Mouse (Mus musculus) intestine, embryonic 16.5 days (tissue): ENCODE results near the gene Haus2. TPM values are rescaled to one million over a fixed set of nuclear protein-coding genes. Genes with fewer than 3 reads are reported as not detected.

Experiments
- ATAC-seq: fragments of 200-750 bp; cut with Nextera tagmentation; 2 replicates; pipeline ENCODE4 v1.8.0; 2017; ENCODE audit warnings: moderate TSS enrichment, moderate library complexity
- H3K27ac ChIP-seq: fragments of 300-500 bp; sonication (generic); 2 replicates; pipeline ENCODE4 v1.5.1; 2014; ENCODE audit warnings: mild to moderate bottlenecking, low read length
- H3K27me3 ChIP-seq: fragments of 300-500 bp; sonication (generic); replicated peaks from 2 replicates; pipeline ENCODE4 v1.6.1; 2014; ENCODE audit warnings: low read length, control low read depth, mixed read lengths; ENCODE audit not compliant: control insufficient read depth, insufficient read depth
- H3K36me3 ChIP-seq: fragments of 300-500 bp; sonication (generic); 2 replicates; pipeline ENCODE4 v1.6.1; 2014; ENCODE audit warnings: low read length, control low read depth; ENCODE audit not compliant: control insufficient read depth, insufficient read depth
- H3K4me1 ChIP-seq: fragments of 300-500 bp; sonication (generic); 2 replicates; pipeline ENCODE4 v1.6.1; 2014; ENCODE audit warnings: low read length, control low read depth, mixed read lengths; ENCODE audit not compliant: control insufficient read depth, insufficient read depth
- H3K4me2 ChIP-seq: fragments of 300-500 bp; sonication (generic); 2 replicates; pipeline ENCODE4 v1.6.1; 2014; ENCODE audit warnings: low read depth, low read length, control low read depth
- H3K4me3 ChIP-seq: fragments of 300-500 bp; sonication (generic); 2 replicates; pipeline ENCODE4 v1.5.1; 2014; ENCODE audit warnings: mild to moderate bottlenecking, low read length
- H3K9ac ChIP-seq: fragments of 300-500 bp; sonication (generic); 2 replicates; pipeline ENCODE4 v1.6.1; 2014; ENCODE audit warnings: low read depth, low read length
- H3K9me3 ChIP-seq: fragments of 300-500 bp; sonication (generic); 2 replicates; pipeline ENCODE4 v1.6.1; 2016; ENCODE audit warnings: low read length, control low read depth; ENCODE audit not compliant: control insufficient read depth
- WGBS: fragments of 180-500 bp; shearing (Covaris S2); extraction: QIAGEN DNeasy Blood & Tissue Kit; methylation state at CpG from one replicate; pipeline ENCODE4 v1.1.7; 2014; 5-methylcytosine and 5-hydroxymethylcytosine counted together
- polyA plus RNA-seq: library from polyadenylated mRNA; unstranded; fragments of >200 nt; fragmentation: Nextera tagmentation; extraction: Ambion mirVana; gene quantifications from 2 replicates; pipeline ENCODE4 v1.2.1, GENCODE M21; 2015

The Haus2 gene
- polyA plus RNA-seq, 1 experiment from 2014 or later: 20.6 TPM

GRCm38 (mm10) chr2:120631521-120631920 is 22.3 kb downstream of the Haus2 start:
- 72% methylated on average over 2 of the region's 2 CpGs for WGBS
- no peak overlapping the region for H3K4me2 ChIP-seq
- H3K27ac ChIP-seq: no peak overlapping the region
- ATAC-seq: no peak
- no peaks in the 10 kb centered on the region; the same call in none of the 2 replicates for H3K4me1 ChIP-seq
- H3K4me3 ChIP-seq: no peak overlapping the region
- H3K9me3 ChIP-seq: no peaks in the 10 kb centered on the region
- peaks cover 6% of the 10 kb centered on the region; the same call in 1 of the 2 replicates for H3K36me3 ChIP-seq
- no peak overlapping the region for H3K9ac ChIP-seq
- no peaks in the 10 kb centered on the region for H3K27me3 ChIP-seq

GRCm38 (mm10) chr2:120631957-120632356 is 22.8 kb downstream of the Haus2 start:
- WGBS: 66% methylated on average over 4 of the region's 4 CpGs

GRCm38 (mm10) chr2:120640835-120641234 is 31.7 kb downstream of the Haus2 start:
- Histone ChIP-seq H3K9me3 (no peaks in the 10 kb centered on the region), H3K4me3 (no peak overlapping the region), H3K9ac (no peak overlapping the region), H3K27ac (no peak overlapping the region), H3K4me2 (no peak overlapping the region), H3K4me1 (no peaks in the 10 kb centered on the region), H3K36me3 (no peaks in the 10 kb centered on the region), H3K27me3 (no peaks in the 10 kb centered on the region)
- ATAC-seq: no peak
- 85% methylated on average over 8 of the region's 8 CpGs for WGBS

More at GRCm38 (mm10) chr2:120631957-120632356, 22.8 kb downstream of the Haus2 start:
- Histone ChIP-seq H3K36me3 (peaks cover 6% of the 10 kb centered on the region; the same call in 1 of the 2 replicates), H3K4me2 (no peak overlapping the region), H3K27ac (no peak overlapping the region), H3K9ac (no peak overlapping the region), H3K27me3 (no peaks in the 10 kb centered on the region), H3K4me3 (no peak overlapping the region), H3K4me1 (no peaks in the 10 kb centered on the region; the same call in none of the 2 replicates), H3K9me3 (no peaks in the 10 kb centered on the region)
- ATAC-seq: no peak

GRCm38 (mm10) chr2:120643836-120644235 is 34.7 kb downstream of the Haus2 start:
- Histone ChIP-seq H3K9ac (no peak overlapping the region), H3K27ac (peak overlapping the region; percentile 51; the same call in 1 of the 2 replicates), H3K4me2 (no peak overlapping the region), H3K4me3 (no peak overlapping the region), H3K36me3 (no peaks in the 10 kb centered on the region), H3K9me3 (no peaks in the 10 kb centered on the region), H3K27me3 (no peaks in the 10 kb centered on the region), H3K4me1 (no peaks in the 10 kb centered on the region)
- WGBS: 67% methylated on average over 7 of the region's 7 CpGs
- ATAC-seq: 0 out of 2 replicates have a peak, but pooled peaks have one; percentile 48

GRCm38 (mm10) chr2:120646777-120647176 is 37.6 kb downstream of the Haus2 start:
- 79% methylated on average over 4 of the region's 4 CpGs for WGBS
- Histone ChIP-seq H3K4me2 (no peak overlapping the region), H3K9ac (no peak overlapping the region), H3K27ac (no peak overlapping the region), H3K36me3 (no peaks in the 10 kb centered on the region), H3K9me3 (no peaks in the 10 kb centered on the region), H3K27me3 (no peaks in the 10 kb centered on the region), H3K4me1 (no peaks in the 10 kb centered on the region), H3K4me3 (no peak overlapping the region)
- no peak for ATAC-seq

- H3K9ac ChIP-seq: no peak overlapping the region
- H3K4me2 ChIP-seq: no peak overlapping the region
- WGBS: 69% methylated on average over 7 of the region's 7 CpGs
- no peaks in the 10 kb centered on the region for H3K4me1 ChIP-seq
- no peak for ATAC-seq
- H3K9me3 ChIP-seq: no peaks in the 10 kb centered on the region
- H3K27me3 ChIP-seq: no peaks in the 10 kb centered on the region
- H3K4me3 ChIP-seq: no peak overlapping the region
- H3K27ac ChIP-seq: peak overlapping the region; percentile 37; the same call in 1 of the 2 replicates
- H3K36me3 ChIP-seq: no peaks in the 10 kb centered on the region
Measured at GRCm38 (mm10) chr2:120652256-120652924, 43.2 kb downstream of the Haus2 start.

- peak overlapping the region; percentile 19; the same call in 1 of the 2 replicates for H3K27ac ChIP-seq
- H3K9ac ChIP-seq: no peak overlapping the region
- WGBS: 71% methylated on average over 7 of the region's 7 CpGs
- H3K27me3 ChIP-seq: no peaks in the 10 kb centered on the region
- H3K4me3 ChIP-seq: no peak overlapping the region
- H3K9me3 ChIP-seq: no peaks in the 10 kb centered on the region
- no peak overlapping the region for H3K4me2 ChIP-seq
- no peak for ATAC-seq
- no peaks in the 10 kb centered on the region for H3K4me1 ChIP-seq
- no peaks in the 10 kb centered on the region for H3K36me3 ChIP-seq
Measured at GRCm38 (mm10) chr2:120652925-120653284, 43.7 kb downstream of the Haus2 start.

- Histone ChIP-seq H3K27ac (no peak overlapping the region), H3K4me2 (no peak overlapping the region), H3K27me3 (no peaks in the 10 kb centered on the region), H3K4me1 (no peaks in the 10 kb centered on the region), H3K9me3 (no peaks in the 10 kb centered on the region), H3K9ac (no peak overlapping the region), H3K36me3 (no peaks in the 10 kb centered on the region), H3K4me3 (no peak overlapping the region)
- WGBS: 78% methylated on average over 2 of the region's 2 CpGs
- no peak for ATAC-seq
Measured at GRCm38 (mm10) chr2:120654693-120655092, 45.5 kb downstream of the Haus2 start.

- Histone ChIP-seq H3K9ac (no peak overlapping the region), H3K27me3 (no peaks in the 10 kb centered on the region), H3K4me2 (no peak overlapping the region), H3K4me3 (no peak overlapping the region), H3K9me3 (no peaks in the 10 kb centered on the region), H3K4me1 (0 out of 2 replicates have a peak, but pooled peaks cover 2% of the 10 kb centered on the region), H3K36me3 (no peaks in the 10 kb centered on the region), H3K27ac (no peak overlapping the region)
- ATAC-seq: no peak
- WGBS: 89% methylated on average over 5 of the region's 5 CpGs
Measured at GRCm38 (mm10) chr2:120655905-120656304, 46.7 kb downstream of the Haus2 start.
